Mouse (Mus musculus): ENCODE data around the gene Podxl2.

- no peak for TF ChIP-seq POLR2A (IDR thresholded peaks at IDR 0.05; ENCODE audit: low read depth, low read length)
- no peak for TF ChIP-seq CTCF (IDR thresholded peaks at IDR 0.05; ENCODE audit: extremely low read depth, insufficient read depth, insufficient read length, insufficient replicate concordance)
Observed at GRCm38 (mm10) chr6:88810291-88810690, 64.6 kb downstream of the Podxl2 start.

All from spleen, adult 2 months (tissue).